ENCODE assay signal across 33 mouse cellular contexts in genomic region chr1:171384361-171384760, GRCm38 (mm10). TPM values are rescaled to one million over a fixed set of nuclear protein-coding genes. Genes with fewer than 3 reads are reported as not detected.
DNase-seq lines count a peak whose midpoint lies in the region; ATAC-seq lines count a peak whose summit lies in the region.
"Had no signal": no experiment of that assay in that cellular context is flagged by ENCODE, and none has a peak within 500 bp of the region (broad histone marks: within the 10 kb centered on the region; RNA-seq: fewer than 3 reads in every experiment).

No protein-coding gene starts in this region.

- H3K4me3 ChIP-seq in embryonic facial prominence, embryonic 14.5 days (ENCODE audit: low read depth, low read length) = no peak overlapping the region
- no peak overlapping the region for H3K4me3 ChIP-seq in stomach, embryonic 16.5 days (replicated peaks; ENCODE audit: low read length)
- H3K4me3 ChIP-seq in midbrain, embryonic 10.5 days = no peak overlapping the region
- H3K4me3 ChIP-seq in hindbrain, embryonic 16.5 days (ENCODE audit: low read length) = no peak overlapping the region
- H3K4me3 ChIP-seq: embryonic facial prominence, embryonic 12.5 days; erythroblast, embryonic 14.5 days; forebrain, embryonic 12.5 days; gastrocnemius, adult 2 months; hindbrain, embryonic 12.5 days; limb, embryonic 12.5 days; liver, embryonic 15.5 days; midbrain, embryonic 15.5 days; neural tube, embryonic 15.5 days had no signal

- H3K36me3 ChIP-seq in embryonic facial prominence, embryonic 14.5 days (ENCODE audit: control insufficient read depth, insufficient read depth, low read length) = no peaks in the 10 kb centered on the region
- H3K36me3 ChIP-seq in stomach, embryonic 16.5 days (ENCODE audit: control insufficient read depth, insufficient read depth, low read length) = no peaks in the 10 kb centered on the region
- H3K36me3 ChIP-seq in midbrain, embryonic 10.5 days = no peaks in the 10 kb centered on the region
- H3K36me3 ChIP-seq in hindbrain, embryonic 16.5 days (ENCODE audit: control insufficient read depth, insufficient read depth, low read length) = no peaks in the 10 kb centered on the region
- H3K36me3 ChIP-seq: embryonic facial prominence, embryonic 12.5 days; forebrain, embryonic 12.5 days; hindbrain, embryonic 12.5 days; limb, embryonic 12.5 days; liver, embryonic 15.5 days; midbrain, embryonic 15.5 days; neural tube, embryonic 15.5 days had no signal

- ATAC-seq in embryonic facial prominence, embryonic 14.5 days (ENCODE audit: low read depth) = peak; percentile 38; the same call in 1 of the 2 replicates
- ATAC-seq in stomach, embryonic 16.5 days (ENCODE audit: insufficient read depth, low FRiP score) = peak; percentile 48; the same call in 1 of the 2 replicates
- no peak for ATAC-seq in hindbrain, embryonic 16.5 days
- ATAC-seq: intestine, embryonic 16.5 days; midbrain, embryonic 15.5 days; Patski had no signal

- peaks cover 13% of the 10 kb centered on the region for H3K27me3 ChIP-seq in embryonic facial prominence, embryonic 14.5 days (replicated peaks; ENCODE audit: control insufficient read depth, insufficient read depth, low read length)
- H3K27me3 ChIP-seq in stomach, embryonic 16.5 days (ENCODE audit: control insufficient read depth, insufficient read depth, low read length) = no peaks in the 10 kb centered on the region
- H3K27me3 ChIP-seq in midbrain, embryonic 10.5 days (ENCODE audit: low read depth, poor library complexity, severe bottlenecking) = peaks cover 31% of the 10 kb centered on the region
- H3K27me3 ChIP-seq in hindbrain, embryonic 16.5 days (replicated peaks; ENCODE audit: control insufficient read depth, insufficient read depth, low read length) = no peaks in the 10 kb centered on the region; the same call in 1 of the 2 replicates
- H3K27me3 ChIP-seq: midbrain, embryonic 15.5 days had no signal

- no peak overlapping the region for H3K9ac ChIP-seq in embryonic facial prominence, embryonic 14.5 days (ENCODE audit: low read depth, low read length)
- peak overlapping the region; percentile 21; the same call in 1 of the 2 replicates for H3K9ac ChIP-seq in stomach, embryonic 16.5 days (ENCODE audit: low read length)
- no peak overlapping the region for H3K9ac ChIP-seq in hindbrain, embryonic 16.5 days (ENCODE audit: low read depth, low read length)
- H3K9ac ChIP-seq: embryonic facial prominence, embryonic 12.5 days; forebrain, embryonic 12.5 days; hindbrain, embryonic 12.5 days; limb, embryonic 12.5 days; liver, embryonic 15.5 days; lung, embryonic 14.5 days; midbrain, embryonic 15.5 days; neural tube, embryonic 15.5 days had no signal

- H3K9me3 ChIP-seq in embryonic facial prominence, embryonic 14.5 days (ENCODE audit: control insufficient read depth, low read length) = no peaks in the 10 kb centered on the region
- H3K9me3 ChIP-seq in stomach, embryonic 16.5 days (replicated peaks; ENCODE audit: control insufficient read depth, low read length) = no peaks in the 10 kb centered on the region
- H3K9me3 ChIP-seq in midbrain, embryonic 10.5 days (replicated peaks) = no peaks in the 10 kb centered on the region
- no peaks in the 10 kb centered on the region for H3K9me3 ChIP-seq in hindbrain, embryonic 16.5 days (ENCODE audit: control insufficient read depth, low read length)
- H3K9me3 ChIP-seq: embryonic facial prominence, embryonic 12.5 days; forebrain, embryonic 12.5 days; hindbrain, embryonic 12.5 days; limb, embryonic 12.5 days; liver, embryonic 15.5 days; midbrain, embryonic 15.5 days; neural tube, embryonic 15.5 days had no signal

- peaks cover 7% of the 10 kb centered on the region; the same call in 1 of the 2 replicates for H3K4me1 ChIP-seq in embryonic facial prominence, embryonic 14.5 days (ENCODE audit: control insufficient read depth, insufficient read depth, low read length)
- 0 out of 2 replicates have a peak, but pooled peaks cover 6% of the 10 kb centered on the region for H3K4me1 ChIP-seq in stomach, embryonic 16.5 days (ENCODE audit: control insufficient read depth, insufficient read depth, low read length)
- H3K4me1 ChIP-seq in midbrain, embryonic 10.5 days = peaks cover 21% of the 10 kb centered on the region
- H3K4me1 ChIP-seq in hindbrain, embryonic 16.5 days (ENCODE audit: control insufficient read depth, insufficient read depth, low read depth, low read length) = peaks cover 9% of the 10 kb centered on the region; the same call in 1 of the 2 replicates

- H3K27ac ChIP-seq in embryonic facial prominence, embryonic 14.5 days (replicated peaks; ENCODE audit: low read depth, low read length) = no peak overlapping the region
- peak overlapping the region; percentile 34; the same call in 1 of the 2 replicates for H3K27ac ChIP-seq in stomach, embryonic 16.5 days (ENCODE audit: low read length)
- H3K27ac ChIP-seq in midbrain, embryonic 10.5 days (replicated peaks) = no peak overlapping the region
- H3K27ac ChIP-seq in hindbrain, embryonic 16.5 days (ENCODE audit: low read depth, low read length) = no peak overlapping the region
- H3K27ac ChIP-seq: embryonic facial prominence, embryonic 12.5 days; forebrain, embryonic 12.5 days; gastrocnemius, adult 2 months; hindbrain, embryonic 12.5 days; kidney, postnatal 0 days; limb, embryonic 12.5 days; liver, embryonic 15.5 days; midbrain, embryonic 15.5 days; neural tube, embryonic 15.5 days had no signal

- WGBS in embryonic facial prominence, embryonic 14.5 days = 55% methylated on average over 9 of the region's 9 CpGs
- 57% methylated on average over 9 of the region's 9 CpGs for WGBS in stomach, embryonic 16.5 days
- 73% methylated on average over 9 of the region's 9 CpGs for WGBS in midbrain, embryonic 10.5 days
- 67% methylated on average over 9 of the region's 9 CpGs for WGBS in hindbrain, embryonic 16.5 days

- H3K4me2 ChIP-seq in embryonic facial prominence, embryonic 14.5 days (ENCODE audit: low read depth, low read length) = no peak overlapping the region
- H3K4me2 ChIP-seq in stomach, embryonic 16.5 days (ENCODE audit: low read depth, low read length) = no peak overlapping the region
- no peak overlapping the region for H3K4me2 ChIP-seq in hindbrain, embryonic 16.5 days (ENCODE audit: low read length)
- H3K4me2 ChIP-seq: embryonic facial prominence, embryonic 12.5 days; forebrain, embryonic 12.5 days; heart, embryonic 11.5 days; hindbrain, embryonic 12.5 days; limb, embryonic 12.5 days; liver, embryonic 15.5 days; lung, embryonic 14.5 days; midbrain, embryonic 15.5 days; neural tube, embryonic 15.5 days had no signal

- peak; percentile 84 to 88 for DNase-seq in urinary bladder, adult 18-20 months (ENCODE audit: low spot score in 2 of 2)
- DNase-seq in urinary bladder, postnatal 10 days (ENCODE audit: low spot score) = no peak
- peak; percentile 29 for DNase-seq in embryonic facial prominence, embryonic 14.5 days (ENCODE audit: low spot score)
- DNase-seq in urinary bladder, postnatal 36 days (ENCODE audit: low spot score in 2 of 2) = peak; percentile 88 to 89
- no peak for DNase-seq in thymus, postnatal 0 days (ENCODE audit: low spot score)
- no peak for DNase-seq in midbrain, embryonic 10.5 days (ENCODE audit: low spot score)
- DNase-seq: adrenal gland, postnatal 36 days; cerebellum, adult 2 months; cerebellum, postnatal 25 days; gastrocnemius, adult 2 months; gastrocnemius, postnatal 36 days; heart, adult 18-20 months; heart, postnatal 36 days; kidney, adult 8-10 months; layer of hippocampus, postnatal 36 days; lung, embryonic 14.5 days; lung, postnatal 14 days; right cerebral cortex, postnatal 25 days; thymus, adult 2 months had no signal

RNA-seq across cellular contexts. Expression of gene Arhgap30, which starts 4.4 kb away (rescaled TPM):
- polyA plus RNA-seq in embryonic facial prominence, embryonic 14.5 days (2014; fragmentation: Nextera tagmentation; extraction: Ambion mirVana) = 1.9 and 2.0 TPM in 2 replicates
- 2.9 and 3.8 TPM in 2 replicates for polyA plus RNA-seq in stomach, embryonic 16.5 days (2015; fragmentation: Nextera tagmentation; extraction: Ambion mirVana)
- 64.2 and 73.2 TPM in 2 replicates for polyA plus RNA-seq in thymus, postnatal 0 days (2015; fragmentation: Nextera tagmentation; extraction: Ambion mirVana)
- polyA plus RNA-seq in midbrain, embryonic 10.5 days (2016; fragmentation: Nextera tagmentation; extraction: Ambion mirVana) = 0.69 and 0.87 TPM in 2 replicates
- polyA plus RNA-seq in hindbrain, embryonic 16.5 days (2015; fragmentation: Nextera tagmentation; extraction: Ambion mirVana) = 0.73 and 0.79 TPM in 2 replicates
- polyA plus RNA-seq: Patski had no signal

RNA-seq across cellular contexts. Expression of gene Nectin4, which starts 14.5 kb away (rescaled TPM):
- polyA plus RNA-seq in embryonic facial prominence, embryonic 14.5 days (2014; fragmentation: Nextera tagmentation; extraction: Ambion mirVana) = 7.7 and 10.7 TPM in 2 replicates
- polyA plus RNA-seq in stomach, embryonic 16.5 days (2015; fragmentation: Nextera tagmentation; extraction: Ambion mirVana) = 42.8 and 62.7 TPM in 2 replicates
- polyA plus RNA-seq in thymus, postnatal 0 days (2015; fragmentation: Nextera tagmentation; extraction: Ambion mirVana) = 0.91 and 1.1 TPM in 2 replicates
- 0.60 and 1.2 TPM in 2 replicates for polyA plus RNA-seq in midbrain, embryonic 10.5 days (2016; fragmentation: Nextera tagmentation; extraction: Ambion mirVana)
- 4.1 and 4.7 TPM in 2 replicates for polyA plus RNA-seq in hindbrain, embryonic 16.5 days (2015; fragmentation: Nextera tagmentation; extraction: Ambion mirVana)
- polyA plus RNA-seq: erythroblast, embryonic 14.5 days had no signal

RNA-seq across cellular contexts. Expression of gene Klhdc9, which starts 23.8 kb away (rescaled TPM):
- polyA plus RNA-seq in embryonic facial prominence, embryonic 14.5 days (2014; fragmentation: Nextera tagmentation; extraction: Ambion mirVana) = 2.2 and 3.0 TPM in 2 replicates
- 0.76 and 1.3 TPM in 2 replicates for polyA plus RNA-seq in stomach, embryonic 16.5 days (2015; fragmentation: Nextera tagmentation; extraction: Ambion mirVana)
- 0.76 and 1.4 TPM in 2 replicates for polyA plus RNA-seq in thymus, postnatal 0 days (2015; fragmentation: Nextera tagmentation; extraction: Ambion mirVana)
- polyA plus RNA-seq in midbrain, embryonic 10.5 days (2016; fragmentation: Nextera tagmentation; extraction: Ambion mirVana) = 1.8 and 2.3 TPM in 2 replicates
- polyA plus RNA-seq in hindbrain, embryonic 16.5 days (2015; fragmentation: Nextera tagmentation; extraction: Ambion mirVana) = 3.3 and 4.3 TPM in 2 replicates
- polyA plus RNA-seq: Patski had no signal

RNA-seq across cellular contexts. Expression of gene Usf1, which starts 26.8 kb away (rescaled TPM):
- polyA plus RNA-seq in embryonic facial prominence, embryonic 14.5 days (2014; fragmentation: Nextera tagmentation; extraction: Ambion mirVana) = 68.9 and 84.9 TPM in 2 replicates
- 63.4 and 64.7 TPM in 2 replicates for polyA plus RNA-seq in stomach, embryonic 16.5 days (2015; fragmentation: Nextera tagmentation; extraction: Ambion mirVana)
- 80.7 and 90.6 TPM in 2 replicates for polyA plus RNA-seq in thymus, postnatal 0 days (2015; fragmentation: Nextera tagmentation; extraction: Ambion mirVana)
- 138 and 161 TPM in 2 replicates for polyA plus RNA-seq in midbrain, embryonic 10.5 days (2016; fragmentation: Nextera tagmentation; extraction: Ambion mirVana)
- 150 and 170 TPM in 2 replicates for polyA plus RNA-seq in hindbrain, embryonic 16.5 days (2015; fragmentation: Nextera tagmentation; extraction: Ambion mirVana)

RNA-seq across cellular contexts. Expression of gene Tstd1, which starts 34.3 kb away (rescaled TPM):
- 2.0 and 3.6 TPM in 2 replicates for polyA plus RNA-seq in embryonic facial prominence, embryonic 14.5 days (2014; fragmentation: Nextera tagmentation; extraction: Ambion mirVana)
- 7.6 and 8.3 TPM in 2 replicates for polyA plus RNA-seq in stomach, embryonic 16.5 days (2015; fragmentation: Nextera tagmentation; extraction: Ambion mirVana)
- 4.7 and 4.8 TPM in 2 replicates for polyA plus RNA-seq in thymus, postnatal 0 days (2015; fragmentation: Nextera tagmentation; extraction: Ambion mirVana)
- 8.4 and 9.6 TPM in 2 replicates for polyA plus RNA-seq in midbrain, embryonic 10.5 days (2016; fragmentation: Nextera tagmentation; extraction: Ambion mirVana)
- 6.3 and 7.0 TPM in 2 replicates for polyA plus RNA-seq in hindbrain, embryonic 16.5 days (2015; fragmentation: Nextera tagmentation; extraction: Ambion mirVana)
- polyA plus RNA-seq: erythroblast, embryonic 14.5 days had no signal

Comparison
In these comparisons a context has a peak if more than half of its experiments do, and no peak if none do; other contexts are left out.
1. DNase-seq: peak in urinary bladder, adult 18-20 months (2 of 2), embryonic facial prominence, embryonic 14.5 days (single experiment) and urinary bladder, postnatal 36 days (2 of 2); none in urinary bladder, postnatal 10 days (single experiment), thymus, postnatal 0 days (single experiment) and midbrain, embryonic 10.5 days (single experiment).
2. RNA of gene Arhgap30, which starts 4.4 kb away (polyA plus RNA-seq): 64.2 to 73.2 TPM in thymus, postnatal 0 days; 2.9 to 3.8 TPM in stomach, embryonic 16.5 days, 1.9 to 2.0 TPM in embryonic facial prominence, embryonic 14.5 days, 0.73 to 0.79 TPM in hindbrain, embryonic 16.5 days and 0.69 to 0.87 TPM in midbrain, embryonic 10.5 days; every median in the first group is over 10 times any median in the second.